Mouse (Mus musculus) midbrain, embryonic 12.5 days (tissue): Measurements from ENCODE around the gene Gm42420. TPM values are rescaled to one million over a fixed set of nuclear protein-coding genes. Genes with fewer than 3 reads are reported as not detected.
A peak's percentile ranks its signal among the peaks of the same experiment; 100 is the strongest.

Experiments
- ATAC-seq: fragments of 200-750 bp; cut with Nextera tagmentation; 2 replicates; pipeline ENCODE4 v1.8.0; 2017; ENCODE audit warnings: low read depth, moderate TSS enrichment, moderate library complexity; ENCODE audit not compliant: low FRiP score
- H3K27ac ChIP-seq: fragments of 300-500 bp; sonication (generic); replicated peaks from 2 replicates; pipeline ENCODE4 v1.5.1; 2016; ENCODE audit warnings: mild to moderate bottlenecking
- H3K27me3 ChIP-seq: fragments of 300-500 bp; sonication (generic); 2 replicates; pipeline ENCODE4 v1.6.1; 2016; ENCODE audit warnings: mild to moderate bottlenecking
- H3K36me3 ChIP-seq: fragments of 300-500 bp; sonication (generic); 2 replicates; pipeline ENCODE4 v1.6.1; 2016
- H3K4me1 ChIP-seq: fragments of 300-500 bp; sonication (generic); 2 replicates; pipeline ENCODE4 v1.6.1; 2016
- H3K4me2 ChIP-seq: fragments of 300-500 bp; sonication (generic); replicated peaks from 2 replicates; pipeline ENCODE4 v1.6.1; 2016; ENCODE audit warnings: mild to moderate bottlenecking, moderate library complexity
- H3K4me3 ChIP-seq: fragments of 300-500 bp; sonication (generic); 2 replicates; pipeline ENCODE4 v1.5.1; 2016; ENCODE audit warnings: mild to moderate bottlenecking
- H3K9ac ChIP-seq: fragments of 300-500 bp; sonication (generic); replicated peaks from 2 replicates; pipeline ENCODE4 v1.6.1; 2016; ENCODE audit warnings: mild to moderate bottlenecking, moderate library complexity
- H3K9me3 ChIP-seq: fragments of 300-500 bp; sonication (generic); 2 replicates; pipeline ENCODE4 v1.6.1; 2016; ENCODE audit warnings: mild to moderate bottlenecking
- WGBS: fragments of 180-500 bp; shearing (Covaris S2); methylation state at CpG from one replicate; pipeline ENCODE4 v1.1.7; 2016; 5-methylcytosine and 5-hydroxymethylcytosine counted together
- polyA plus RNA-seq: library from polyadenylated mRNA; unstranded; fragments of >200 nt; fragmentation: Nextera tagmentation; extraction: Ambion mirVana; gene quantifications from 2 replicates; pipeline ENCODE4 v1.2.1, GENCODE M21; 2016

Gene Gm42420
- polyA plus RNA-seq, 1 experiment from 2014 or later: 0.37 TPM

DNA sequence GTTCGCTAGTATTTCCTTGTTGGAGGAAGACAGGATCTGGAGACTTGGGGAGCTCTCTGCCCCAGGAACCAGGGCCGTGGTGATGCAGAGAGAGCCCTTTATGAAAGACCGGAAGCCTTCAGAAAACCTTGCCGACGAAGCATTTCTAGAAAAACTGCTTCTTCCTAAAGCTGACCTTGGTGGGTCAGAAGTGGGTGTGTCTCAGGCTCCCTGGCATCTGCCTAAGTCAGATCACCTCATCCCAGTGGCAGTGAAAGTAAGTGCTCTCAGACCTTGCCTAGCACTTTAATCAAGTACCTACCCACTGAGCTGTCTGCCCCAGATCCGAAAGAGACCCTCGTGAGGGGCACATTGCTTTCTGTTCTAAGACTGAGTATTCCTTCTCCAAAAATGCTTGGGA, 10.6 kb upstream of the Gm42420 start:
- H3K27ac ChIP-seq: peak overlapping the region; percentile 97; the same call in 1 of the 2 replicates
- peaks cover 12% of the 10 kb centered on the region for H3K4me1 ChIP-seq
- 77% methylated on average over 7 of the region's 7 CpGs for WGBS
- ATAC-seq: no peak
- peak overlapping the region; percentile 88 for H3K9ac ChIP-seq
- H3K27me3 ChIP-seq: no peaks in the 10 kb centered on the region
- peaks cover 24% of the 10 kb centered on the region for H3K36me3 ChIP-seq
- peak overlapping the region; percentile 80 for H3K4me3 ChIP-seq
- peak overlapping the region; percentile 86 for H3K4me2 ChIP-seq
- no peaks in the 10 kb centered on the region for H3K9me3 ChIP-seq

DNA sequence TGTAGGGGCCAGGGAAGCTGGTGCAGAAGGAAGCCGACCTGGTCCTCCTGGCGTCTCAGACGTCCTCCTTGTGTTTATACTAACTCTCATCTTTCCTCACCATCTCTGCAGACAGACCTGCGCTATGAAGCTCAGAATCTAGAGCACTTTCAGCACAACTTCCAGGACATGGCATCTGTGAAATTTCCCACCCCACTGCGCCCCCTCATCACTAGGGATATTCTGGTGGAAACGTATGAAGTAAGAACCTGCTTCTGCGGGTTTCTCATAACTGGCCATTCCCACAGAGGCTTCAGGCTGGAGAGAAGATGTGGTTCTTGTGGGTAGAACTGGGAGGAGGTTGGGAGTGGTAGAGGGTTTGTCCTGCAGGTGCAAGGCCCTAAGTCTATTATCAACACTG, 6.0 kb upstream of the Gm42420 start:
- Histone ChIP-seq H3K4me3 (no peak overlapping the region), H3K27me3 (no peaks in the 10 kb centered on the region), H3K4me1 (peaks cover 6% of the 10 kb centered on the region), H3K4me2 (no peak overlapping the region), H3K9me3 (no peaks in the 10 kb centered on the region), H3K9ac (no peak overlapping the region), H3K36me3 (peaks cover 54% of the 10 kb centered on the region), H3K27ac (no peak overlapping the region)
- no peak for ATAC-seq
- WGBS: 93% methylated on average over 7 of the region's 7 CpGs

DNA sequence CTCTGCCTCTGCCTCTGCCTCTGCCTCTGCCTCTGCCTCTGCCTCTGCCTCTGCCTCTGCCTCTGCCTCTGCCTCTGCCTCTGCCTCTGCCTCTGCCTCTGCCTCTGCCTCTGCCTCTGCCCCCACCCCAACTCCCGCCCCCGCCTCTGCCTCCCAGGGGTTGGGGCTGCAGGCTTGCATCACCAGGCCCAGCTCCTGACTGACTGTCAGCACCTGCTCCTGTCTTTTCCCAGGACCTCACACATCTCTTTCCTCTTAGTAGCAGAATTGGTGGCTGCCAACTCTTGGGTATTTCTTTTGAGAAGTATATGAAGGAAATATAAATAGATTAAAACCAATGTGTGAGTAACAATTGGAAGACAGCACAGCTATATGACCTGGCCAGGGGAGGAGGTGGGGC, 5.0 kb upstream of the Gm42420 start:
- ATAC-seq: no peak
- H3K27me3 ChIP-seq: no peaks in the 10 kb centered on the region
- H3K4me1 ChIP-seq: no peaks in the 10 kb centered on the region
- H3K36me3 ChIP-seq: peaks cover 60% of the 10 kb centered on the region
- H3K4me3 ChIP-seq: no peak overlapping the region
- no peaks in the 10 kb centered on the region for H3K9me3 ChIP-seq
- no peak overlapping the region for H3K9ac ChIP-seq
- no peak overlapping the region for H3K4me2 ChIP-seq
- no peak overlapping the region for H3K27ac ChIP-seq
- 75% methylated on average over 2 of the region's 2 CpGs for WGBS

DNA sequence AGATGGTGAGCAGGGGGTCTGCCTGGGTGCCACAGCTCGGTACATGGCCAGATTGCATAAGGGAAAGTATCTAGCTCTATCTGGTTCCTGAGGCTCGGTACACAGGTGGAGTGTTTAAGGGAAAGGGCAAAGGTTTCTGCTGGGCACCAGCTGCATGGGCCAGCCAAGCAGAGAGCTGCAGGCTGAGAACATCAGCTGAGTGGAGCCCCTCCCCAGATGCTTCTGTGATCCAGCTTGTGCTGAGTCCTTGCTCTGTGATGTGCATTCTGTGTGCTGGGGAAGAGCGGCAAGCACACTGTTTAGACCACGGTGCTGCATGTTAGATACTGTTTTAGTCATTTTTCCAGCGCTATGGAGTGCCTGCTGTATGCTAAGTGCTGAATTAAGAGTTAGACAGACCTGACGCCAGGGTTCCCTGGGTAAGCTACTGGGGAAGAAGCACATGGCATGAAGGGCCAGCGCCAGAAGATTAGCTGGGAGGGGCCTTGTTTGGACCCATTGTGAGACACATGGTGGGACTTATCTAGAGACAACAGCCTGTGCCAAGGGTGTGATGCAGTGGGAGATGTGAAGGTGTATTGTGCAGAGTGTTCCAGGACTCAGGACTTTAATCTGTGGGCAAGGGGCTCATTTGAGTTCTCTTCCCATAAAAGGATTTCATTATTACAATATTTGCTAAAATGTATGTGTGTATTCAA, 4.3 kb upstream of the Gm42420 start:
- WGBS: 70% methylated on average over 7 of the region's 7 CpGs
- H3K4me3 ChIP-seq: no peak overlapping the region
- H3K4me2 ChIP-seq: no peak overlapping the region
- no peak overlapping the region for H3K9ac ChIP-seq
- no peak overlapping the region for H3K27ac ChIP-seq
- H3K9me3 ChIP-seq: no peaks in the 10 kb centered on the region
- no peak for ATAC-seq
- no peaks in the 10 kb centered on the region for H3K4me1 ChIP-seq
- peaks cover 66% of the 10 kb centered on the region for H3K36me3 ChIP-seq
- no peaks in the 10 kb centered on the region for H3K27me3 ChIP-seq

DNA sequence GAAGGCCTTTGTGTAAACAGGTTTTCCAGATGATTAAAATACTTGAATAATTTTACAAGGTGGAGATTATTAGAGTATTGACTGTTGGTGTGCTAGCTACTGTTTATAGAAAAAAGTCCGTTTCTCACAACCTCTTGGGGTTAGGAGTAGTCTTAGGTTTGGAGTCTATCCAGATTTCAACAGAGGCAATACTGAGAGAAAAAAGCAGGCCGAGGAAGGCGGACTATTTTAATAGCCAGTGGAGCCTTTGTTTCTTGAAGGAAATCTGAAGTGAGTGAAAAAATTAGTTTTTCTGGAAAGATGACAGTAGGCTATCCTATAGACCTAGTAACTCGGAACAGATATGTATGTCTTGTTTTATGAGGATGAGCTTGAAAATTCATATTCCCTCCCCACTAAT, 5.9 kb downstream of the Gm42420 start:
- H3K36me3 ChIP-seq: peaks cover 24% of the 10 kb centered on the region
- 95% methylated on average over 4 of the region's 4 CpGs for WGBS
- H3K4me2 ChIP-seq: no peak overlapping the region
- ATAC-seq: no peak
- peaks cover 11% of the 10 kb centered on the region for H3K4me1 ChIP-seq
- no peak overlapping the region for H3K4me3 ChIP-seq
- H3K9ac ChIP-seq: no peak overlapping the region
- no peaks in the 10 kb centered on the region for H3K27me3 ChIP-seq
- H3K9me3 ChIP-seq: no peaks in the 10 kb centered on the region
- no peak overlapping the region for H3K27ac ChIP-seq

DNA sequence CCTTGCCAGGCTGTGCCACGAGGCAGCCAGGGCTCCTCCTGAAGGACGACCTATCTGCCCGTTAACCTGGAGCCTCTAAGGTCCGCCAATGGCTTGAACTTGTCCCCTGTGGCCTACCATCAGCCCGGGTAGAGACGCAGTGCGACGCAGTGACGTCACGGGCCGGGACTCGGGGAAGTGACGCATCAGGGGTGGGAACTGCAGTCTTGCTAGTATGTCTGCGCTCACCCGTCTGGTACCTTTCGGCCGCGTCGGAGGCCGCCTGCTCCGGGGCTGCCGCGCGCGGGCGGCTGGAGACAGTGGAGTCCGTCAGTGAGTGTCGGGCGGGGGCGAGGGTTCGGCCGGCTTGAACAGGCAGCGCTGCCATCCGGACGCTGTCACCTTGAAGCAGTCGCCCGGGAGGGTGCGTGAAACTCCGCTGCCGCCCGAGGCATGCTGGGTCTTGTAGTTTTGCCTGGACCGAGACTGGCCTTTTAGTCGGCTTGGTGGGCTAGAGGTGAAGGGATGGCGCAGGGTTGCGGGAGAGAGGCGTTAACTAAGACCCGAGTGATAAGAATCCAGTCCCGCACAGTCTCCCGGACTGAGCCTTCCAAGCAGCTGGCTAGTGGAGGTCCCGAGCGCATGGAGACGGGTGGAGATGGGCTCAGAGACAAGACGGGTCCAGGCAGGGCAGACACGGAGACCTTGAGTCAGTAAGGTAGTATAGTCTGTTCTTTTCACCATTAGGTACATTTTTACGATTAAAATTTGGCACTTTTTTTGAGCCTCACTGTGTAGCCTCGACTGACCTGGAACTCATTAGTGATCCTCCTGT, 7.1 kb downstream of the Gm42420 start, which contains the start of gene Ndufb2:
Gene Ndufb2, plus strand, starts transcription at position 174 of the 814 bp plus-strand sequence.
- H3K4me1 ChIP-seq: peaks cover 11% of the 10 kb centered on the region
- H3K9me3 ChIP-seq: no peaks in the 10 kb centered on the region
- ATAC-seq: peak; percentile 98
- peak within 1 kb of the TSS; percentile 83 for H3K27ac ChIP-seq
- H3K36me3 ChIP-seq: peaks cover 13% of the 10 kb centered on the region
- H3K27me3 ChIP-seq: no peaks in the 10 kb centered on the region
- H3K9ac ChIP-seq: peak within 1 kb of the TSS; percentile 66
- H3K4me2 ChIP-seq: peak within 1 kb of the TSS; percentile 71
- WGBS: under 1% methylated on average over 56 of the region's 56 CpGs
- peak within 1 kb of the TSS; percentile 77 for H3K4me3 ChIP-seq

DNA sequence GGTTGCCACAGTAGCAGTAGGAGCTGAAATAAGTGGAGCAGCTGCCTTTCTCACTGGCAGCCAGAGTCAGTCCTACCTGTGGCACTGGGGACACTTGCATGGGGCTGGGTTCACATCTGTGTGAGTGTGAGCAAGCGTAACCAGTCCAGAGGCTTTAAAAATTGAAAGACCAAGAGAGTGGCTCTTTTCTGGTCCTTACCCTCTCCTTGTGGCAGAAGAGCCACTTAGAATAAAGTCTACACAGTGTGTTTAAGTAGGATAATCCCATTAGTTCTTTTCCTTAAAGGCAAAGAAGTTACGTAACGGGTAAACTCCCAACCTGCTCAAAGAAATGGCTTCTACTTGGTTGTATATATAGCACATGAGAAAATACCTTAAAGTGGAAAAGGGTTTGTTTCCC, 15.3 kb downstream of the Gm42420 start:
- ATAC-seq: no peak
- Histone ChIP-seq H3K36me3 (peaks cover 42% of the 10 kb centered on the region), H3K9me3 (no peaks in the 10 kb centered on the region), H3K4me3 (no peak overlapping the region), H3K27ac (no peak overlapping the region), H3K9ac (no peak overlapping the region), H3K27me3 (no peaks in the 10 kb centered on the region), H3K4me1 (no peaks in the 10 kb centered on the region), H3K4me2 (no peak overlapping the region)
- WGBS: 88% methylated on average over 3 of the region's 3 CpGs

DNA sequence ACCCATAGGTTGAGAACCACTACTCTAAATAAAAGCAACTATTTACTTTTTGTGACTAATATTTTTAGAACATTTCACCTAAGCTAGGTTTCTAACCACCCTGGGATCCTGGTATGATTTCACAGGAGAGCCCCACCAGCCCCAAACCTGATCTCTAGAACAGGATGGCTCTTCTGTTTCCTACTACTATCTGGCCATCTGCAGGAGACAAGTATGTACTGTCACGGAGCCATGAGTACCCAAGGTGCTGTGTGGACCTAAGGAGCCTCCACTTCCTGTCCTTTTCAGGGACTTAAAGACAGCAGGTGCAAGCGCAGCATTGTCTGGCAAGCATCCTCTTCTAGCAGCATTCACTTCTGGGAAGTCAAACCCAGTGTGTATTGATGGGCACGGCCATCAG, 16.3 kb downstream of the Gm42420 start:
- Histone ChIP-seq H3K27me3 (no peaks in the 10 kb centered on the region), H3K4me3 (no peak overlapping the region), H3K9ac (no peak overlapping the region), H3K9me3 (no peaks in the 10 kb centered on the region), H3K36me3 (peaks cover 37% of the 10 kb centered on the region), H3K4me1 (no peaks in the 10 kb centered on the region), H3K4me2 (no peak overlapping the region), H3K27ac (no peak overlapping the region)
- ATAC-seq: no peak
- WGBS: 91% methylated on average over 3 of the region's 3 CpGs

DNA sequence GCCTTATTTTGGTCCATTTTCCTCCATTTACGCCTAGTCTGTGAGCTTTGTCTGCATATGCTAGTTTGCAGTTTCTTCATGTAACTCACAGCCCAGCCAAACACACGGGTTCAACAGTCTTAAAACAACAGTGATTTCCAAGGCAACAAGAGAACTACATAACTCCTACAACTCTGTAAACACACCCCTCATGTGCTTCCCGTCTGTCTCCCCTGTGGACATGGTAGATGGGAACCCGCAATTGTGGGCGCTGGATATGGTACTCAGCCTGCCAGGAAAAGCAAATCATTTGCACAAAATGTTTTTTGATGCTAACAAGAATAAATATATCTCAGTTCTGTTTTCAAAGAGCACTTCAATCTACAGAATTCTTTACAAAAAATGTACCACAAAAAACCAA, 19.0 kb downstream of the Gm42420 start:
- ATAC-seq: no peak
- H3K4me2 ChIP-seq: no peak overlapping the region
- H3K4me1 ChIP-seq: no peaks in the 10 kb centered on the region
- no peak overlapping the region for H3K4me3 ChIP-seq
- no peaks in the 10 kb centered on the region for H3K9me3 ChIP-seq
- H3K36me3 ChIP-seq: peaks cover 25% of the 10 kb centered on the region
- no peaks in the 10 kb centered on the region for H3K27me3 ChIP-seq
- WGBS: 86% methylated on average over 5 of the region's 5 CpGs
- no peak overlapping the region for H3K27ac ChIP-seq
- H3K9ac ChIP-seq: no peak overlapping the region

DNA sequence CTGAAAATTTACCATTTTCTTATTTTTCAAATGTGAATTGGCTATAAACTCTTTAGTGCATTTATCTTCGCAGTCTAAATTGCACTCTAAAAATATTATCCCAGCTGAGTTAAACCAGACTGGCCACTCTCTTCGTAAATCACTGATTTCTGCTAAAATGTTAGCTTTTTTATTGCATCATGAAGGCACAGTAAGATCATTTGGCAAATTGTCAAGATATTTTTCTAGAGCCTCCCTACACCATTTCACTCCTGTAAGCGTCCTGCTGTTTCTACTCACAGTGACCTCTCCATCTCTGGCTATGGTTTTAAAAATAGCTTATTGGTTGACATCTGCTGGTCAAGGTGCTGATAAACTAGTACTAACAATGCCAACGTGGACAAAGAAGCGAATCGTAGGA, 20.5 kb downstream of the Gm42420 start:
- 95% methylated on average over 6 of the region's 6 CpGs for WGBS
- no peak overlapping the region for H3K4me2 ChIP-seq

DNA sequence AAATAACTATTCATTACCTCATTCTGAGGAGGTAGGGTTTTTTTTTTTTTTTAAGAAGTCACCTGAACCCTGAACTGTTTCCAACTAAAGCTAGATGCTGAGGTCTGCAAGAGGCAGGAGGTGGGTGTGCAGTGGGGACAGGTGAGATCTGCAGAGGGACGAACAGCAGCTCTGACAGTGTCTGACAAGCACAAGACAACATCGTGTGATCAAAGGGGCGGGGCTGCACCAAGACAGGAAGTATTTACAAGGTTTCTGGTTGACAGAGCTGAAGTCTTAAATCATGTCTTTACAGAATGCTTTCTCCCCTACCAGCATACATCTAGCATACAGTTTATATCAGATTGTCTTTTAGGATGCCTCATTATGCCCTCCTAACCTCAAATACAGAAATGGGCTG, 21.3 kb downstream of the Gm42420 start:
- no peak overlapping the region for H3K4me2 ChIP-seq
- H3K4me3 ChIP-seq: no peak overlapping the region
- no peaks in the 10 kb centered on the region for H3K4me1 ChIP-seq
- ATAC-seq: no peak
- no peak overlapping the region for H3K9ac ChIP-seq
- no peak overlapping the region for H3K27ac ChIP-seq
- peaks cover 12% of the 10 kb centered on the region for H3K36me3 ChIP-seq
- 80% methylated on average over 3 of the region's 3 CpGs for WGBS
- H3K9me3 ChIP-seq: no peaks in the 10 kb centered on the region
- H3K27me3 ChIP-seq: no peaks in the 10 kb centered on the region

More for the DNA sequence above, 20.5 kb downstream of the Gm42420 start:
- ATAC-seq: no peak
- Histone ChIP-seq H3K27ac (no peak overlapping the region), H3K4me1 (no peaks in the 10 kb centered on the region), H3K36me3 (peaks cover 15% of the 10 kb centered on the region), H3K9ac (no peak overlapping the region), H3K27me3 (no peaks in the 10 kb centered on the region), H3K4me3 (no peak overlapping the region), H3K9me3 (no peaks in the 10 kb centered on the region)

DNA sequence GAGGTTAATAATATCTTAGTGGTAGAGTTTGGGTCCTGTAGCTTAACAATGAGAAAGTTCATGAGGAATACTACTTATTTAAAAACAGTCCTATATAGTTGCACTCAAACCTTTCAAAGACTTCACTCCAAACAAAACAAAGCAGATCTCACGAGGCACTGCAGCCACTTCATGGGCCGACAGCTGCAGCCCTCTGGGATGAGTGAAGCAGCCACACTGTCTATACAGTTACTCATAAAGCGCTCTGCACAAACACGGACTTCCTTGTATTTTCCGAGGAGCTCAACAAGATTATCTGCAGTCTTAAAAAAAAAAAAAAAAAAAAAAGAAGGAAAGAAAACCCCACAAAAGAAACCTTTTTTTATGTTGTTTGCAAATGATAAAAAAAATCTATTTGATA, 21.8 kb downstream of the Gm42420 start:
- Histone ChIP-seq H3K36me3 (peaks cover 7% of the 10 kb centered on the region; the same call in 1 of the 2 replicates), H3K4me2 (no peak overlapping the region), H3K27ac (no peak overlapping the region), H3K9ac (no peak overlapping the region), H3K4me1 (no peaks in the 10 kb centered on the region), H3K27me3 (no peaks in the 10 kb centered on the region), H3K9me3 (no peaks in the 10 kb centered on the region), H3K4me3 (no peak overlapping the region)
- ATAC-seq: no peak
- WGBS: 78% methylated on average over 5 of the region's 5 CpGs
